Mouse (Mus musculus) cortical plate, adult 2 months (tissue): ENCODE results near the gene Xbp1.
"Not testable (repeated sequence)": the region's sequence is repeated elsewhere in the genome, so short reads cannot be mapped to it uniquely, and the experiment has no call there.

Source experiments
- CTCF ChIP-seq: fragments of 200-500 bp; IDR thresholded peaks from 2 replicates; pipeline ENCODE4 v1.5.1; 2011; ENCODE audit warnings: mild to moderate bottlenecking, control low read depth, low read length; ENCODE audit not compliant: insufficient read depth; ENCODE audit errors: extremely low read depth
- POLR2A ChIP-seq: fragments of 200-500 bp; IDR thresholded peaks from 2 replicates; pipeline ENCODE4 v1.6.1; 2011; ENCODE audit warnings: mild to moderate bottlenecking, low read length, control low read depth; ENCODE audit not compliant: insufficient read depth; ENCODE audit errors: extremely low read depth

GRCm38 (mm10) chr11:5537454-5537853 lies 17.0 kb downstream of the Xbp1 start:
- not testable (repeated sequence) for TF ChIP-seq POLR2A, CTCF
